Mouse (Mus musculus): Measurements from ENCODE around the gene Tmem229b. TPM values are rescaled to one million over a fixed set of nuclear protein-coding genes. Genes with fewer than 3 reads are reported as not detected.

Tmem229b gene
- 0.60 TPM for polyA plus RNA-seq (2014; fragmentation: Illumina TruSeq; extraction: RNeasy Lipid Tissue Mini Kit (QIAGEN cat#74804); ENCODE audit: low read depth, low replicate concordance)

DNA sequence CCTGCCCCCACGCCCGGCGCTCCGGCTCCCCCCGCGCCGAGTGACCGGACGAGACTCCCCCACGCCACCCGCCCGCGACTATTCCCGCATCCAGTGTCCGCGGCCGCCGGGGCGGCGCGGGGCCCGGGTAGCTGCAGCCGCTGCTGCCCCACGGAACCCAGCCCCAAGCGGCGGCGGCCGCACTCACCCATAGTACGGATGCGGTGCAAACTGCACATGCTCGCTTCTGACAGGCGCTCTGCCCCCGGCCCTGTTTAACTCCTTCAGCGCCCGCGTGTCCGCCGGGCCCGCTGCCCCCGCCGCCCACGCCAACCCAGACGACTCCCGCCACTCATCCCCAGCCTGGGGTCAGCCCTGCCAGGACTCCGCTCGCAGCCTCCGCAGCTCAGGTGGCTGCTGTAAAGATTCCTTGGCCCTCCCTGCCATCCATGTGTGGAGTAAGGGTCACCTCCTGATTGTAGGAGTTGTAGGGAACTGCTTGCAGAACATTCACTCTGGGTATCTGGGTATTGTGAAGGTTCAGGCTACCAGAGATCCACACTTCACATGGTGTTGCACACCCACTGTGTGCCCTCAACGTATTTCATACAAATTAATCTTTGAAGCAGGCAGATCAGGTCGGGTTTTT is at the start of gene Tmem229b:
Gene Tmem229b, minus strand, starts transcription at position 502 of the 628 bp plus-strand sequence.

GRCm38 (mm10) chr12:79028911-79029861 is 21.8 kb upstream of the Tmem229b start, which contains the start of gene Plekhh1:
Gene Plekhh1 (plus strand): TSS chr12:79029163.

Other genes starting within 250 kb of the Tmem229b start
- gene Atp6v1d, start 146.0 kb downstream of the Tmem229b start, polyA plus RNA-seq (2014; fragmentation: Illumina TruSeq; extraction: RNeasy Lipid Tissue Mini Kit (QIAGEN cat#74804); ENCODE audit: low read depth, low replicate concordance) = 131 TPM
- 200 TPM for gene Eif2s1, start 145.8 kb downstream of the Tmem229b start, polyA plus RNA-seq (2014; fragmentation: Illumina TruSeq; extraction: RNeasy Lipid Tissue Mini Kit (QIAGEN cat#74804); ENCODE audit: low read depth, low replicate concordance)
- gene Plek2, start 100.7 kb downstream of the Tmem229b start, polyA plus RNA-seq (2014; fragmentation: Illumina TruSeq; extraction: RNeasy Lipid Tissue Mini Kit (QIAGEN cat#74804); ENCODE audit: low read depth, low replicate concordance) = 0.48 TPM
- gene Plekhh1, start 21.5 kb upstream of the Tmem229b start, polyA plus RNA-seq (2014; fragmentation: Illumina TruSeq; extraction: RNeasy Lipid Tissue Mini Kit (QIAGEN cat#74804); ENCODE audit: low read depth, low replicate concordance) = 3.4 TPM
- gene Pigh, start 82.0 kb upstream of the Tmem229b start, polyA plus RNA-seq (2014; fragmentation: Illumina TruSeq; extraction: RNeasy Lipid Tissue Mini Kit (QIAGEN cat#74804); ENCODE audit: low read depth, low replicate concordance) = 9.5 TPM
- 4.3 TPM for gene Arg2, start 123.2 kb upstream of the Tmem229b start, polyA plus RNA-seq (2014; fragmentation: Illumina TruSeq; extraction: RNeasy Lipid Tissue Mini Kit (QIAGEN cat#74804); ENCODE audit: low read depth, low replicate concordance)
- gene Vti1b, start 165.0 kb upstream of the Tmem229b start, polyA plus RNA-seq (2014; fragmentation: Illumina TruSeq; extraction: RNeasy Lipid Tissue Mini Kit (QIAGEN cat#74804); ENCODE audit: low read depth, low replicate concordance) = 53.0 TPM
- 197 TPM for gene Rdh11, start 184.7 kb upstream of the Tmem229b start, polyA plus RNA-seq (2014; fragmentation: Illumina TruSeq; extraction: RNeasy Lipid Tissue Mini Kit (QIAGEN cat#74804); ENCODE audit: low read depth, low replicate concordance)
- gene Rdh12, start 201.3 kb upstream of the Tmem229b start, polyA plus RNA-seq (2014; fragmentation: Illumina TruSeq; extraction: RNeasy Lipid Tissue Mini Kit (QIAGEN cat#74804); ENCODE audit: low read depth, low replicate concordance) = 0.14 TPM